Mouse (Mus musculus) CH12.LX (cell line): Measurements from ENCODE around the gene 4930583I09Rik. TPM values are rescaled to one million over a fixed set of nuclear protein-coding genes. Genes with fewer than 3 reads are reported as not detected.

ENCODE experiments used
- DNase-seq: peaks from one replicate; pipeline ENCODE4 v3.0.0-alpha.2; 2013; ENCODE audit errors: extremely low read depth
- H3K27ac ChIP-seq: 2 replicates; pipeline ENCODE4 v1.5.1; 2012; ENCODE audit warnings: low read depth, mild to moderate bottlenecking, control low read depth, moderate library complexity; ENCODE audit not compliant: insufficient read depth
- H3K27me3 ChIP-seq: replicated peaks from 2 replicates; pipeline ENCODE3; 2012; ENCODE audit warnings: inconsistent platforms
- H3K36me3 ChIP-seq, 2 experiments: replicated peaks in 1 of 2; 2 replicates each; pipeline versions ENCODE3 to v1.6.1; 2012; ENCODE audit warnings: inconsistent platforms in 1 of 2, low read length in 1 of 2, mild to moderate bottlenecking in 1 of 2, mixed read lengths in 1 of 2, moderate library complexity in 1 of 2; ENCODE audit not compliant: control insufficient read depth in 1 of 2, insufficient read depth in 1 of 2
- H3K4me1 ChIP-seq, 2 experiments: 2 replicates each; pipeline ENCODE4 v1.6.1; 2012; ENCODE audit warnings: inconsistent platforms in 1 of 2, moderate library complexity in 1 of 2; ENCODE audit not compliant: insufficient read depth in 2 of 2, control insufficient read depth in 1 of 2
- H3K4me2 ChIP-seq: 2 replicates; pipeline ENCODE4 v1.6.1; 2012; ENCODE audit warnings: low read depth, mild to moderate bottlenecking, control low read depth; ENCODE audit not compliant: poor library complexity, insufficient read depth, severe bottlenecking
- H3K4me3 ChIP-seq, 3 experiments: fragments of 150-350 bp in 1 of 3; sonication (generic) in 1 of 3; replicated peaks in 1 of 3; 2 replicates each; pipeline versions ENCODE3 to v1.5.1; 2011 to 2012; ENCODE audit warnings: low read depth in 2 of 3, low read length in 2 of 3, mild to moderate bottlenecking in 2 of 3, moderate library complexity in 2 of 3, control low read depth in 1 of 3, improper control_type of control experiment in 1 of 3, inconsistent platforms in 1 of 3, mixed read lengths in 1 of 3; ENCODE audit not compliant: poor library complexity in 1 of 3
- H3K79me2 ChIP-seq: replicated peaks from 2 replicates; pipeline ENCODE4 v1.6.1; 2012; ENCODE audit warnings: mild to moderate bottlenecking, moderate library complexity; ENCODE audit not compliant: control insufficient read depth, poor library complexity, insufficient read depth, severe bottlenecking; ENCODE audit errors: extremely low read depth
- H3K9ac ChIP-seq: 2 replicates; pipeline ENCODE4 v1.6.1; 2012; ENCODE audit warnings: low read depth, mild to moderate bottlenecking, control low read depth, moderate library complexity; ENCODE audit not compliant: insufficient read depth
- H3K9me3 ChIP-seq: replicated peaks from 2 replicates; pipeline ENCODE3; 2012; ENCODE audit warnings: low read length, inconsistent platforms, mixed read lengths
- CHD1 ChIP-seq: IDR thresholded peaks from 2 replicates; pipeline ENCODE4 v1.6.1; 2012; ENCODE audit warnings: low read depth, low read length, improper control_type of control experiment, inconsistent platforms
- CTCF ChIP-seq, 2 experiments: IDR thresholded peaks in 1 of 2; conservative IDR thresholded peaks in 1 of 2; 2 replicates each; pipeline ENCODE4 v1.5.1; 2011 to 2012; ENCODE audit warnings: low read depth in 2 of 2, low read length in 2 of 2, improper control_type of control experiment in 1 of 2, inconsistent platforms in 1 of 2, mild to moderate bottlenecking in 1 of 2, moderate library complexity in 1 of 2
- E2F4 ChIP-seq: IDR thresholded peaks from 2 replicates; pipeline ENCODE4 v1.6.1; 2011; ENCODE audit warnings: low read depth, low read length, improper control_type of control experiment; ENCODE audit not compliant: insufficient replicate concordance
- ELF1 ChIP-seq: IDR thresholded peaks from 2 replicates; pipeline ENCODE4 v1.6.1; 2014; ENCODE audit warnings: low read depth, mild to moderate bottlenecking, inconsistent platforms, low read length, improper control_type of control experiment
- GABPA ChIP-seq: IDR thresholded peaks from 2 replicates; pipeline ENCODE4 v1.6.1; 2012; ENCODE audit warnings: low read depth, low read length, improper control_type of control experiment, inconsistent platforms; ENCODE audit not compliant: insufficient replicate concordance
- JUND ChIP-seq: conservative IDR thresholded peaks from 2 replicates; pipeline ENCODE4 v1.6.1; 2011; ENCODE audit warnings: low read depth, low read length, improper control_type of control experiment
- MAFK ChIP-seq: IDR thresholded peaks from 2 replicates; pipeline ENCODE4 v1.6.1; 2011; ENCODE audit warnings: low read length, improper control_type of control experiment; ENCODE audit not compliant: insufficient replicate concordance
- MAX ChIP-seq: IDR thresholded peaks from 2 replicates; pipeline ENCODE4 v1.6.1; 2011; ENCODE audit warnings: low read length, improper control_type of control experiment
- MEF2A ChIP-seq: IDR thresholded peaks from 2 replicates; pipeline ENCODE4 v1.6.1; 2014; ENCODE audit warnings: low read depth, mild to moderate bottlenecking, inconsistent platforms, low read length, improper control_type of control experiment, borderline replicate concordance
- MXI1 ChIP-seq: IDR thresholded peaks from 2 replicates; pipeline ENCODE4 v1.6.1; 2011; ENCODE audit warnings: mild to moderate bottlenecking, low read depth, low read length, improper control_type of control experiment
- NELFE ChIP-seq: IDR thresholded peaks from 2 replicates; pipeline ENCODE4 v1.6.1; 2011; ENCODE audit warnings: low read depth, low read length, improper control_type of control experiment
- PAX5 ChIP-seq: IDR thresholded peaks from 2 replicates; pipeline ENCODE4 v1.6.1; 2012; ENCODE audit warnings: low read length, inconsistent platforms, mixed read lengths
- RAD21 ChIP-seq: IDR thresholded peaks from 2 replicates; pipeline ENCODE4 v1.6.1; 2011; ENCODE audit warnings: low read depth, mild to moderate bottlenecking, low read length, improper control_type of control experiment, moderate library complexity
- RCOR1 ChIP-seq: conservative IDR thresholded peaks from 2 replicates; pipeline ENCODE4 v1.6.1; 2012; ENCODE audit warnings: low read depth, mild to moderate bottlenecking, inconsistent platforms, low read length, improper control_type of control experiment
- TBP ChIP-seq: conservative IDR thresholded peaks from 2 replicates; pipeline ENCODE4 v1.6.1; 2011; ENCODE audit warnings: low read depth, low read length, improper control_type of control experiment
- USF1 ChIP-seq: IDR thresholded peaks from 2 replicates; pipeline ENCODE4 v1.6.1; 2014; ENCODE audit warnings: low read depth, mild to moderate bottlenecking, inconsistent platforms, low read length, improper control_type of control experiment
- USF2 ChIP-seq: conservative IDR thresholded peaks from 2 replicates; pipeline ENCODE4 v1.6.1; 2011; ENCODE audit warnings: low read depth, low read length, improper control_type of control experiment
- ZC3H11A ChIP-seq: IDR thresholded peaks from 2 replicates; pipeline ENCODE4 v1.6.1; 2012; ENCODE audit warnings: low read depth, mild to moderate bottlenecking, inconsistent platforms, low read length, improper control_type of control experiment
- ZKSCAN1 ChIP-seq: IDR thresholded peaks from 2 replicates; pipeline ENCODE4 v1.6.1; 2012; ENCODE audit warnings: low read depth, inconsistent platforms, low read length, improper control_type of control experiment, borderline replicate concordance
- ZMIZ1 ChIP-seq: IDR thresholded peaks from 2 replicates; pipeline ENCODE4 v1.6.1; 2012; ENCODE audit warnings: low read depth, mild to moderate bottlenecking, inconsistent platforms, low read length, improper control_type of control experiment
- ZNF384 ChIP-seq: IDR thresholded peaks from 2 replicates; pipeline ENCODE4 v1.6.1; 2012; ENCODE audit warnings: low read depth, low read length, improper control_type of control experiment, inconsistent platforms
- dilution Hi-C: fragments of 300-500 bp; cut with MboI; formaldehyde crosslinking; loops from 2 replicates; pipeline ENCODE4 v1.14.3; 2020; ENCODE audit warnings: low sequenced_read_pairs; ENCODE audit not compliant: extremely low pct_unique_long_range_greater_than_20kb, extremely low pct_ligation_motif_present
- in situ Hi-C: fragments of 300-500 bp; cut with MboI; formaldehyde crosslinking; loops from 3 replicates; pipeline ENCODE4 v1.14.3; 2019; ENCODE audit warnings: low sequenced_read_pairs, low pct_ligation_motif_present, low pct_unique_long_range_greater_than_20kb, mixed read lengths
- polyA plus RNA-seq: library from polyadenylated mRNA; unstranded; fragments of >175 nt; gene quantifications from 2 replicates; pipeline ENCODE4 v1.2.1, GENCODE M21; 2012; ENCODE audit warnings: low read depth; ENCODE audit not compliant: insufficient read length
- total RNA-seq, 2 experiments: library from RNA; depleted of rRNA; stranded (reverse); fragments of 300-350 nt in 1 of 2; fragments of >200 nt in 1 of 2; gene quantifications; 2 replicates each; pipeline ENCODE4 v1.2.3; 2012 to 2014

The 4930583I09Rik gene
- total and polyA plus RNA-seq, 3 experiments, result not detected

GRCm38 (mm10) chr17:64827482-64827881, 8.4 kb downstream of the 4930583I09Rik start:
- Histone ChIP-seq H3K27me3 (no peaks in the 10 kb centered on the region), H3K79me2 (no peaks in the 10 kb centered on the region), H3K9ac (no peak overlapping the region), H3K27ac (no peak overlapping the region), H3K4me1 (peaks cover 3 to 12% of the 10 kb centered on the region in 2 experiments; a peak in 3 of 4 replicates), H3K36me3 (no peaks in the 10 kb centered on the region), H3K9me3 (no peaks in the 10 kb centered on the region), H3K4me3 (no peak overlapping the region), H3K4me2 (no peak overlapping the region)
- in situ Hi-C loops (no loop called here), dilution Hi-C loops (no loop called here)
- TF ChIP-seq MXI1, result no peak
- DNase-seq, result no peak

GRCm38 (mm10) chr17:64826843-64827242, 9.0 kb downstream of the 4930583I09Rik start:
- H3K9ac ChIP-seq, result no peak overlapping the region
- no peaks in the 10 kb centered on the region for H3K79me2 ChIP-seq
- no peak overlapping the region for H3K4me2 ChIP-seq
- no peak overlapping the region for H3K27ac ChIP-seq
- no peak for DNase-seq
- H3K4me1 ChIP-seq, result peaks cover 3 to 12% of the 10 kb centered on the region in 2 experiments; a peak in 3 of 4 replicates
- H3K4me3 ChIP-seq, result no peak overlapping the region
- H3K9me3 ChIP-seq, result no peaks in the 10 kb centered on the region
- TF ChIP-seq GABPA, result no peak
- TF ChIP-seq ZKSCAN1, result no peak
- no peak for TF ChIP-seq MEF2A
- no peak for TF ChIP-seq RAD21
- no peak for TF ChIP-seq E2F4
- TF ChIP-seq CHD1, result no peak
- TF ChIP-seq JUND, result no peak
- no peaks in the 10 kb centered on the region for H3K36me3 ChIP-seq
- H3K27me3 ChIP-seq, result no peaks in the 10 kb centered on the region
- dilution Hi-C loops, result no loop called here
- in situ Hi-C loops, result no loop called here

GRCm38 (mm10) chr17:64822561-64822960, 13.3 kb downstream of the 4930583I09Rik start:
- DNase-seq, result no peak
- Histone ChIP-seq H3K79me2 (no peaks in the 10 kb centered on the region), H3K27ac (no peak overlapping the region), H3K4me2 (no peak overlapping the region), H3K27me3 (no peaks in the 10 kb centered on the region), H3K9me3 (no peaks in the 10 kb centered on the region), H3K4me1 (peaks cover 3 to 8% of the 10 kb centered on the region in 2 experiments; a peak in 3 of 4 replicates), H3K9ac (no peak overlapping the region), H3K4me3 (no peak overlapping the region), H3K36me3 (no peaks in the 10 kb centered on the region)
- TF ChIP-seq USF1, result no peak
- TF ChIP-seq MEF2A, result no peak
- TF ChIP-seq PAX5, result no peak
- no peak for TF ChIP-seq MXI1
- TF ChIP-seq MAX, result no peak
- TF ChIP-seq ZKSCAN1, result no peak
- TF ChIP-seq RCOR1, result no peak
- no peak for TF ChIP-seq MAFK
- no peak for TF ChIP-seq ZMIZ1
- TF ChIP-seq ZNF384, result no peak
- no peak for TF ChIP-seq ELF1
- no peak for TF ChIP-seq TBP
- no peak for TF ChIP-seq NELFE
- no peak for TF ChIP-seq ZC3H11A
- TF ChIP-seq USF2, result no peak
- TF ChIP-seq CTCF (conservative IDR thresholded peaks at IDR 0.05 in 1 of 2, IDR thresholded peaks at IDR 0.05 in 1 of 2; ENCODE audit: low read depth in 2 of 2, low read length in 2 of 2), result no peak
- in situ Hi-C loops (no loop called here), dilution Hi-C loops (no loop called here)
